Mouse (Mus musculus): ENCODE data around the gene Fam173b. TPM values are rescaled to one million over a fixed set of nuclear protein-coding genes. Genes with fewer than 3 reads are reported as not detected.

The Fam173b gene
- 10 to 100 TPM; 11.5 to 12.1 TPM for total RNA-seq (2023)

GRCm38 (mm10) chr15:31601646-31602374, at the start of gene Fam173b, which contains the start of gene Cct5:
Gene Fam173b, plus strand, starts transcription at chr15:31601852.
Gene Cct5, minus strand, starts transcription at chr15:31601804.

DNA sequence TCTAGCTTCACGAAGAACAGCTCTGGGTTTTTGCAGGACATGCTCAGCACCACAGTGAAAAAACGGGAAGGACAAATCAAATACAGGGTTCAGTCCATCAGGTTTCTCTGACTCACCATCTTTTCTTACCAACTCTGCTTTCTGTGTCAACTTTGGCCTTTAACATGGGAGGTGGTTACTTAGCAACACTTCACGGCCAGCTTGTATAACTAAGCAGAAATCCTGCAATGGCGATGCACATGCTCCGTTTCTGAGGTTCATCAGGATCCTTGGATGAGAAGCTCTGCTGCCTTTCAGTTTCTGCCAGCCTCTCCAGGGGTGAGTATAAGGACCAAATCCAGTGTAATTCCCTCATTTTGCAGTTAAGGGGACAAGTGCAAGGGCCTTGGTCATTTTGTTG, 36.5 kb upstream of the Fam173b start, which contains the start of gene Cmbl:
Cmbl (plus strand) TSS at position 206 of the 400 bp plus-strand sequence.

Other genes with a start within 250 kb of the Fam173b start
- gene Ankrd33b, start 234.1 kb upstream of the Fam173b start, total RNA-seq (2023): 1 to 10 TPM; 2.6 to 3.9 TPM
- 1 to 10 TPM; 1.9 to 2.5 TPM for gene Ropn1l, start 148.1 kb upstream of the Fam173b start, total RNA-seq (2023)
- 10 to 100 TPM; 48.8 to 50.7 TPM for gene March6, start 70.8 kb upstream of the Fam173b start, total RNA-seq (2023)
- gene Cmbl, start 36.5 kb upstream of the Fam173b start, total RNA-seq (2023): 10 to 100 TPM in 1 of 2 experiments, 1 to 10 TPM in 1; 9.0 to 15.7 TPM
- 100 to 1,000 TPM; 177 to 178 TPM for gene Cct5, start within 50 bp of the Fam173b start, total RNA-seq (2023)

All from monocyte, adult 59 days (primary cell).